Mouse (Mus musculus) megakaryocyte, adult 5-6 weeks (primary cell): Measurements from ENCODE around the gene Trp63. TPM values are rescaled to one million over a fixed set of nuclear protein-coding genes. Genes with fewer than 3 reads are reported as not detected.

Experiments used
- ATAC-seq: 2 replicates; pipeline ENCODE4 v1.8.0; 2016; ENCODE audit warnings: mild to moderate bottlenecking, inconsistent platforms; ENCODE audit not compliant: poor library complexity, severe bottlenecking
- total RNA-seq, 2 experiments: library from RNA; stranded (forward) in 1 of 2; stranded (reverse) in 1 of 2; fragments of 153-499, 151-499 nt in 1 of 2; fragments of 221-1000, 200-1000 nt in 1 of 2; gene quantifications; 2 replicates each; pipeline versions ENCODE4 v1.2.3 to v1.2.4; 2015 to 2017

The Trp63 gene
- total RNA-seq, 2 experiments from 2014 or later: not detected

- no peak for ATAC-seq
Measured at GRCm38 (mm10) chr16:25865096-25865869, 181.7 kb downstream of the Trp63 start.

GRCm38 (mm10) chr16:25871503-25871902 lies 187.9 kb downstream of the Trp63 start:
- no peak for ATAC-seq

- no peak for ATAC-seq
Measured at GRCm38 (mm10) chr16:25875681-25876080, 192.1 kb downstream of the Trp63 start.

GRCm38 (mm10) chr16:25877416-25877965 lies 193.9 kb downstream of the Trp63 start:
- no peak for ATAC-seq

GRCm38 (mm10) chr16:25878116-25878515 lies 194.6 kb downstream of the Trp63 start:
- ATAC-seq: no peak

- no peak for ATAC-seq
Measured at GRCm38 (mm10) chr16:25899071-25899470, 215.5 kb downstream of the Trp63 start.

- ATAC-seq: no peak
Measured at GRCm38 (mm10) chr16:25899657-25900056, 216.1 kb downstream of the Trp63 start.

GRCm38 (mm10) chr16:25900389-25900908 lies 216.9 kb downstream of the Trp63 start:
- no peak for ATAC-seq

GRCm38 (mm10) chr16:25912185-25912584 lies 228.6 kb downstream of the Trp63 start:
- no peak for ATAC-seq

GRCm38 (mm10) chr16:25934181-25934580 lies 250.6 kb downstream of the Trp63 start:
- no peak for ATAC-seq
